Mouse (Mus musculus): ENCODE data around the gene Gm4763. TPM values are rescaled to one million over a fixed set of nuclear protein-coding genes. Genes with fewer than 3 reads are reported as not detected.

The Gm4763 gene
- polyA plus RNA-seq (2015; fragmentation: Nextera tagmentation; extraction: Ambion mirVana): not detected in 2 replicates

DNA sequence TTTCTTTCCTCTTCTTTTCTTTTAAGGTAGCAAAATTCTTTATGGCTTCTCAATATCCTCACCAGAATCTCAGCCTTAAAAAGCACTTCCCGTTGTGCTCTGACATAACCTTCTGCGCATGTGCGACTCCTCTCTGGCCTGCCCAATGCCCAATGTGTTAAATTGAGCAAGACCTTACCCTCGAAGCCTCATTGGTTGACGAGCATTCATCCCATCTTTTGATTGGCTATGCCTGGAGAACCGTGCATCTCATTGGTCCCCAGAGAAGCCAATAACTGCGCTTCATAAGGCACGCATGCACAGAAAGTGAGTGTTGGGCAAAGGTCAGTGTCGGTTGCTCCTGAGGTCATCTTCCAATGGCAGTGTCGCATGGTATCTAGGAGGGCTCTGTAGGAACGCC, at the start of gene Gm4763:
Gene Gm4763 (minus strand): TSS at position 101 of the 400 bp plus-strand sequence.

DNA sequence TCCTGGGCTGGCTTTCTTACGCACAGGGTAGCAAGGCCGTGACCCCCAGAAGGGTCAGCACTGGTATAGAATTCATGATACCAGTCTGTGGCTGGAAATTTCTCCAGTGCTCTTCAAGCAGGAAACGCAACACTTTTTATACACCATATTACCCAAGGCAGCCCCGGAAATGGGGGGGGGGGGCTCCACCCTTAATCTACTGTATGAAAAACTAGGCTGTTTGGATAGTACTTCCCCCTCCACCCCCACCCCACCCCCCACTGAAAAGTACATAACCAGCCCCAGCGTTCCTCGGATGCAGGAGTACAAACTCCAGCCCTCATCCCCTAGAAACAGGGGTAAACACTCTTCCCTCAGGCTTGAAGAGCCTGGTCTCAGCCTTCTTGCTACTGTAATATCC, 33.5 kb upstream of the Gm4763 start, which contains the start of gene Cd177:
Gene Cd177 (minus strand): TSS at position 101 of the 400 bp plus-strand sequence.

DNA sequence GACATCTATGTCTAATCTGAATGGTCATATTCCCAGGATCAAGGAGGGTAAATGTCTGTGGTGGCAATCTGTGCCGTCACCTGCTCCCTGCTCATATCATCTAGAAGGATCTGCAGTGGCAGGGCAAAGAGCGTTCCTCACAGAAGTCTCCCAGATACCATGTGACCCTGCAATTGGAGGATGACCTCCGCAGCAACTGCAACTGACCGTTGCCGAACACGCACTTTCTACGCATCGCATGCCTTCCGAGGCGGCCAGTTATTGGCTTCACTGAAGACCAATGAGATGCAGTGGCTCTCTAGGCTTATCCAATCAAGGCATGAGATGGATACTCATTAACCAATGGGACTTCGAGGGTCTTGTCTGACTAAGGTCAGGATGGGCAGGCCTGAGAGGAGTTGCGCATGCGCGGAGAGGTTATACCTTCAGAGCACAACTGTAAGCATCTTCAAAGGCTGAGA, 17.8 kb downstream of the Gm4763 start, which contains the start of gene BC049730:
Gene BC049730 (plus strand): TSS at position 411 of the 461 bp plus-strand sequence.

DNA sequence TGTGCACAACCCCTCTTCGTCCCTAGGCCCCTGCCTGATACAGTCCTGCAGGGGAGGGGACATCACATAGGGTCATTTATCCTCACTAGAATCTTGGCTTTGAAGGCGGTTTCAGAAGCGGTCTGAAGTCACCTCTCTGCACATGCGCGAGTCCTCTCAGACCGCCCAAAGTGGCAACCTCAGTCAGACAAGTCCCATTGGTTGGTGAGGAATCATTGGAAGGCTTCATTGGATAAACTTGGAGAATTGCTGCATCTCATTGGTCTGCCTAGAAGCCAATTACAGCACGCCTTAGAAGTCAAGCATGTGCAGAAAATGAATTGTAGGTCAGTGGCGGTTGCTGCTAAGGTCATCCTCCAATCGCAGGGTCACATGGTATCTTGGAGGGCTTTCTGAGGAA, 50.1 kb downstream of the Gm4763 start, which contains the start of gene Tex101:
Gene Tex101 (minus strand): TSS at position 101 of the 400 bp plus-strand sequence.

Other genes with a start within 250 kb of the Gm4763 start
- 1.9 and 2.9 TPM in 2 replicates for gene Cadm4, start 244.9 kb downstream of the Gm4763 start, polyA plus RNA-seq (2015; fragmentation: Nextera tagmentation; extraction: Ambion mirVana)
- gene Zfp428, start 219.9 kb downstream of the Gm4763 start, polyA plus RNA-seq (2015; fragmentation: Nextera tagmentation; extraction: Ambion mirVana): 15.6 and 20.1 TPM in 2 replicates
- gene AC161166.1, start 214.5 kb downstream of the Gm4763 start, polyA plus RNA-seq (2015; fragmentation: Nextera tagmentation; extraction: Ambion mirVana): 0.11 TPM in 1 of 2 replicates, not detected in the other
- gene Irgq, start 196.2 kb downstream of the Gm4763 start, polyA plus RNA-seq (2015; fragmentation: Nextera tagmentation; extraction: Ambion mirVana): 3.1 and 3.2 TPM in 2 replicates
- gene Pinlyp, start 180.8 kb downstream of the Gm4763 start, polyA plus RNA-seq (2015; fragmentation: Nextera tagmentation; extraction: Ambion mirVana): 0.19 TPM in 1 of 2 replicates, not detected in the other
- 33.5 and 36.6 TPM in 2 replicates for gene Xrcc1, start 180.6 kb downstream of the Gm4763 start, polyA plus RNA-seq (2015; fragmentation: Nextera tagmentation; extraction: Ambion mirVana)
- 82.4 and 97.2 TPM in 2 replicates for gene Ethe1, start 139.4 kb downstream of the Gm4763 start, polyA plus RNA-seq (2015; fragmentation: Nextera tagmentation; extraction: Ambion mirVana)
- gene Zfp575, start 139.3 kb downstream of the Gm4763 start, polyA plus RNA-seq (2015; fragmentation: Nextera tagmentation; extraction: Ambion mirVana): 3.2 and 3.6 TPM in 2 replicates
- gene Phldb3, start 116.1 kb downstream of the Gm4763 start, polyA plus RNA-seq (2015; fragmentation: Nextera tagmentation; extraction: Ambion mirVana): 0.47 and 0.49 TPM in 2 replicates
- gene Lypd3, start 90.4 kb downstream of the Gm4763 start, polyA plus RNA-seq (2015; fragmentation: Nextera tagmentation; extraction: Ambion mirVana): 8.4 and 12.9 TPM in 2 replicates
- not detected in 2 replicates for gene Tex101, start 50.2 kb downstream of the Gm4763 start, polyA plus RNA-seq (2015; fragmentation: Nextera tagmentation; extraction: Ambion mirVana)
- not detected in 2 replicates for gene BC049730, start 17.7 kb downstream of the Gm4763 start, polyA plus RNA-seq (2015; fragmentation: Nextera tagmentation; extraction: Ambion mirVana)
- 0.82 TPM in 1 of 2 replicates, not detected in the other for gene Cd177, start 33.4 kb upstream of the Gm4763 start, polyA plus RNA-seq (2015; fragmentation: Nextera tagmentation; extraction: Ambion mirVana)
- gene Ceacam10, start 50.3 kb upstream of the Gm4763 start, polyA plus RNA-seq (2015; fragmentation: Nextera tagmentation; extraction: Ambion mirVana): 0.45 TPM in 1 of 2 replicates, not detected in the other
- gene Gm9844, start 135.3 kb upstream of the Gm4763 start, polyA plus RNA-seq (2015; fragmentation: Nextera tagmentation; extraction: Ambion mirVana): 10.0 and 14.4 TPM in 2 replicates
- not detected in 2 replicates for gene Lypd4, start 143.0 kb upstream of the Gm4763 start, polyA plus RNA-seq (2015; fragmentation: Nextera tagmentation; extraction: Ambion mirVana)
- gene Dmrtc2, start 143.1 kb upstream of the Gm4763 start, polyA plus RNA-seq (2015; fragmentation: Nextera tagmentation; extraction: Ambion mirVana): not detected in 2 replicates
- 1,704 and 2,076 TPM in 2 replicates for gene Rps19, start 157.5 kb upstream of the Gm4763 start, polyA plus RNA-seq (2015; fragmentation: Nextera tagmentation; extraction: Ambion mirVana)
- gene Cd79a, start 170.5 kb upstream of the Gm4763 start, polyA plus RNA-seq (2015; fragmentation: Nextera tagmentation; extraction: Ambion mirVana): 0.23 and 0.60 TPM in 2 replicates
- gene Arhgef1, start 176.0 kb upstream of the Gm4763 start, polyA plus RNA-seq (2015; fragmentation: Nextera tagmentation; extraction: Ambion mirVana): 58.8 and 65.4 TPM in 2 replicates
- gene Gm4881, start 217.6 kb upstream of the Gm4763 start, polyA plus RNA-seq (2015; fragmentation: Nextera tagmentation; extraction: Ambion mirVana): not detected in 2 replicates
- gene Rabac1, start 245.8 kb upstream of the Gm4763 start, polyA plus RNA-seq (2015; fragmentation: Nextera tagmentation; extraction: Ambion mirVana): 315 and 376 TPM in 2 replicates